Mouse (Mus musculus): Measurements from ENCODE around the gene Avpr1b.
"Not testable (repeated sequence)": the region's sequence is repeated elsewhere in the genome, so short reads cannot be mapped to it uniquely, and the experiment has no call there.

Gene Avpr1b

GRCm38 (mm10) chr1:131598905-131599304 lies at the start of gene Avpr1b:
TSS of gene Avpr1b (plus strand) at chr1:131599239.
- DNase-seq (ENCODE audit: low spot score) = no peak

GRCm38 (mm10) chr1:131551956-131552355 lies 47.1 kb upstream of the Avpr1b start:
- DNase-seq (ENCODE audit: low spot score) = no peak

- DNase-seq (ENCODE audit: low spot score) = no peak
Measured at GRCm38 (mm10) chr1:131553428-131553827, 45.6 kb upstream of the Avpr1b start.

GRCm38 (mm10) chr1:131555042-131555812 lies 43.8 kb upstream of the Avpr1b start:
- peak; percentile 78 for DNase-seq (ENCODE audit: low spot score)

- DNase-seq (ENCODE audit: low spot score) = no peak
Measured at GRCm38 (mm10) chr1:131560500-131560899, 38.5 kb upstream of the Avpr1b start.

- DNase-seq (ENCODE audit: low spot score) = no peak
Measured at GRCm38 (mm10) chr1:131562081-131562480, 37.0 kb upstream of the Avpr1b start.

GRCm38 (mm10) chr1:131566056-131566455 lies 33.0 kb upstream of the Avpr1b start:
- DNase-seq (ENCODE audit: low spot score) = not testable (repeated sequence)

- DNase-seq (ENCODE audit: low spot score) = no peak
Measured at GRCm38 (mm10) chr1:131569721-131570120, 29.3 kb upstream of the Avpr1b start.

- DNase-seq (ENCODE audit: low spot score) = no peak
Measured at GRCm38 (mm10) chr1:131570391-131570790, 28.6 kb upstream of the Avpr1b start.

GRCm38 (mm10) chr1:131573721-131574120 lies 25.3 kb upstream of the Avpr1b start:
- no peak for DNase-seq (ENCODE audit: low spot score)

- no peak for DNase-seq (ENCODE audit: low spot score)
Measured at GRCm38 (mm10) chr1:131578943-131579680, 19.9 kb upstream of the Avpr1b start.

- DNase-seq (ENCODE audit: low spot score) = no peak
Measured at GRCm38 (mm10) chr1:131580389-131580788, 18.6 kb upstream of the Avpr1b start.

- DNase-seq (ENCODE audit: low spot score) = no peak
Measured at GRCm38 (mm10) chr1:131583598-131583997, 15.4 kb upstream of the Avpr1b start.

- no peak for DNase-seq (ENCODE audit: low spot score)
Measured at GRCm38 (mm10) chr1:131586836-131587235, 12.2 kb upstream of the Avpr1b start.

- DNase-seq (ENCODE audit: low spot score) = no peak
Measured at GRCm38 (mm10) chr1:131600314-131600713, 1.3 kb downstream of the Avpr1b start.

GRCm38 (mm10) chr1:131606719-131607118 lies 7.7 kb downstream of the Avpr1b start:
- DNase-seq (ENCODE audit: low spot score) = no peak

- no peak for DNase-seq (ENCODE audit: low spot score)
Measured at GRCm38 (mm10) chr1:131612556-131613155, 13.6 kb downstream of the Avpr1b start.

- DNase-seq (ENCODE audit: low spot score) = peak; percentile 14
Measured at GRCm38 (mm10) chr1:131613361-131614133, 14.5 kb downstream of the Avpr1b start.

GRCm38 (mm10) chr1:131614641-131615040 lies 15.6 kb downstream of the Avpr1b start:
- no peak for DNase-seq (ENCODE audit: low spot score)

GRCm38 (mm10) chr1:131616131-131616530 lies 17.1 kb downstream of the Avpr1b start:
- DNase-seq (ENCODE audit: low spot score) = no peak

GRCm38 (mm10) chr1:131616546-131617220 lies 17.6 kb downstream of the Avpr1b start:
- no peak for DNase-seq (ENCODE audit: low spot score)

- no peak for DNase-seq (ENCODE audit: low spot score)
Measured at GRCm38 (mm10) chr1:131618576-131618975, 19.5 kb downstream of the Avpr1b start.
